Mouse (Mus musculus) heart, embryonic 16.5 days (tissue): ENCODE measurements around the gene Ticam1. TPM values are rescaled to one million over a fixed set of nuclear protein-coding genes. Genes with fewer than 3 reads are reported as not detected.

Source experiments
- ATAC-seq: fragments of 200-750 bp; cut with Nextera tagmentation; replicated peaks from 2 replicates; pipeline ENCODE4 v1.8.0; 2017; ENCODE audit warnings: moderate number of reproducible peaks; ENCODE audit not compliant: insufficient read depth, low FRiP score; ENCODE audit errors: extremely low read depth
- H3K27ac ChIP-seq: fragments of 300-500 bp; sonication (generic); 2 replicates; pipeline ENCODE4 v1.5.1; 2014; ENCODE audit warnings: mild to moderate bottlenecking, low read length, control low read depth, moderate library complexity
- H3K27me3 ChIP-seq: fragments of 300-500 bp; sonication (generic); 2 replicates; pipeline ENCODE4 v1.6.1; 2014; ENCODE audit warnings: low read length, mixed read lengths; ENCODE audit not compliant: control insufficient read depth, insufficient read depth
- H3K36me3 ChIP-seq: fragments of 300-500 bp; sonication (generic); 2 replicates; pipeline ENCODE4 v1.6.1; 2014; ENCODE audit not compliant: control insufficient read depth, insufficient read depth
- H3K4me1 ChIP-seq: fragments of 300-500 bp; sonication (generic); 2 replicates; pipeline ENCODE4 v1.6.1; 2014; ENCODE audit warnings: low read length, mixed read lengths; ENCODE audit not compliant: control insufficient read depth, insufficient read depth
- H3K4me2 ChIP-seq: fragments of 300-500 bp; sonication (generic); 2 replicates; pipeline ENCODE4 v1.6.1; 2014; ENCODE audit warnings: low read depth, mild to moderate bottlenecking, control low read depth, low read length
- H3K4me3 ChIP-seq: fragments of 300-500 bp; sonication (generic); 2 replicates; pipeline ENCODE4 v1.5.1; 2014; ENCODE audit warnings: mild to moderate bottlenecking, control low read depth, low read length
- H3K9ac ChIP-seq: fragments of 300-500 bp; sonication (generic); 2 replicates; pipeline ENCODE4 v1.6.1; 2014; ENCODE audit warnings: low read length, control low read depth
- H3K9me3 ChIP-seq: fragments of 300-500 bp; sonication (generic); replicated peaks from 2 replicates; pipeline ENCODE4 v1.6.1; 2016; ENCODE audit warnings: low read length; ENCODE audit not compliant: control insufficient read depth
- WGBS: fragments of 180-500 bp; shearing (Covaris S2); extraction: QIAGEN DNeasy Blood & Tissue Kit; methylation state at CpG from one replicate; pipeline ENCODE4 v1.1.7; 2014; 5-methylcytosine and 5-hydroxymethylcytosine counted together
- polyA plus RNA-seq: library from polyadenylated mRNA; unstranded; fragments of >200 nt; fragmentation: Nextera tagmentation; extraction: Ambion mirVana; gene quantifications from 2 replicates; pipeline ENCODE4 v1.2.1, GENCODE M21; 2015

Gene Ticam1
- polyA plus RNA-seq, 1 experiment from 2014 or later = 7.6 TPM

- Histone ChIP-seq H3K27me3 (no peaks in the 10 kb centered on the region), H3K27ac (peak overlapping the region; percentile 87), H3K4me1 (peaks cover 29% of the 10 kb centered on the region), H3K9me3 (no peaks in the 10 kb centered on the region), H3K4me3 (peak overlapping the region; percentile 79), H3K4me2 (peak overlapping the region; percentile 99), H3K9ac (peak overlapping the region; percentile 77), H3K36me3 (peaks cover 5% of the 10 kb centered on the region)
- peak; percentile 91 for ATAC-seq
- under 1% methylated on average over 67 of the region's 68 CpGs for WGBS
Observed at GRCm38 (mm10) chr17:56303847-56304586, 27.4 kb upstream of the Ticam1 start.

DNA sequence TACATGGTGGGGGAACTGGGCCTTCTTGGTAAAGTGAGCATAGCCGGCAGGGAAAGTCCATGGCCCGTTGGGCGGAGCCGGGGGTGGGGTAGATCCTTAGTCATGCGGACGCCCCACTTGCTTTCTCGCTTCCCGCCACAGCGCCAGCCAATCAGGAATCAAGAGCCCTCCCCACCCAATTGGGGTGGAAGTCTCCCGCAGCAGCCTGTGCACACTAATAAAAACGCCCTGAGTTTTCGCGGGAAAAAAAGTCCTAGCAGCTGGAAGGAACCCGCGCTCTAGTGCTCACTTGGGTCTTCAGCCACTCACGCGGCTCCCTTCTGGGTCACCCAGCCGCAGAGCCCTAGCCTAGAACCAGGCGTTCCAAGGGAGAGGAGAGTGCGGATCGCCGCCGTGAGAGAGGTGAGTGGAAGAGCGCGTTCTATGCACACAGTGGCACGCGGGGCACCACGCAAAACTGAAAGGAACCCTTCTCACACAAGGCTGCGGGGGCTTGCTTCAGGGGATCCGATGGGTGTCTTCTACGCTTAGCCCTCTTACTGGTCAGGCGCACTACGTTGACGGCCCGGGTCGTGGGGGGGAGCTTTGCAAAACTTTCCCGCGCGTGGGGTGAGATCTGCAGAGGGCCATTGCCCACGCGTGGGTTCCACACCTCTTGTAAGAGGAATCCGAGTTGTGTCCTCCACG, 26.7 kb upstream of the Ticam1 start, which contains the start of gene Uhrf1:
Gene Uhrf1 (plus strand): TSS at position 162 of the 687 bp plus-strand sequence.
- Histone ChIP-seq H3K9me3 (no peaks in the 10 kb centered on the region), H3K9ac (peak within 1 kb of the TSS; percentile 77), H3K36me3 (peaks cover 2% of the 10 kb centered on the region), H3K27ac (peak within 1 kb of the TSS; percentile 87), H3K4me1 (peaks cover 29% of the 10 kb centered on the region), H3K4me2 (peak within 1 kb of the TSS; percentile 99), H3K4me3 (peak within 1 kb of the TSS; percentile 79), H3K27me3 (no peaks in the 10 kb centered on the region)
- ATAC-seq = peak; percentile 81
- under 1% methylated on average over 43 of the region's 43 CpGs for WGBS

GRCm38 (mm10) chr17:56302363-56302996, 25.9 kb upstream of the Ticam1 start:
- Histone ChIP-seq H3K36me3 (peaks cover 2% of the 10 kb centered on the region), H3K9me3 (no peaks in the 10 kb centered on the region), H3K4me2 (peak overlapping the region; percentile 99), H3K4me3 (peak overlapping the region; percentile 79; the same call in 1 of the 2 replicates), H3K9ac (peak overlapping the region; percentile 77), H3K27ac (peak overlapping the region; percentile 87), H3K4me1 (peaks cover 29% of the 10 kb centered on the region), H3K27me3 (no peaks in the 10 kb centered on the region)
- whole genome bisulfite sequencing = 32% methylated on average over 13 of the region's 13 CpGs
- ATAC-seq = 0 out of 2 replicates have a peak, but pooled peaks have one; percentile 19

DNA sequence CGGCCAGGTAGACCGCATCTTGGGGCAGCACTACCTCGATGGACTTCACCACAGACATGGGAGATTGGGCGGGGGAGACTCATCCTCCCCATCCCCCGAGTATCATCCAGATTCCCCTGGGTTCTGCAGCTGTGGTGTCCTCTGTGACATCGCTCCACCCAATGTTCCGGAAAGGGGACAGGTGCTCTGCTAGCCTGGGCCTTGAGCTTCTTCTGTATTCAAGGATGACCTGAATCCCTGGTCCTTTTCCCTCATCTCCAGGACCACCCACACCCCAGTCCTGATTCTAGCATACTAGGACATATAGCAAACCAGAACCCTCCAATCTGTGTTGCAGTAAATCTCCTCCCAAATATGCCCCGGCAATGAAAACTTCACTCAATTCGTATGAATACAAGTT, 23.6 kb upstream of the Ticam1 start, which contains the start of gene Arrdc5:
Gene Arrdc5 (minus strand): TSS at position 101 of the 400 bp plus-strand sequence.
- no peak for ATAC-seq
- Histone ChIP-seq H3K4me3 (no peak within 1 kb of the TSS), H3K9me3 (no peaks in the 10 kb centered on the region), H3K9ac (no peak within 1 kb of the TSS), H3K27ac (no peak within 1 kb of the TSS), H3K4me1 (peaks cover 16% of the 10 kb centered on the region), H3K27me3 (no peaks in the 10 kb centered on the region), H3K36me3 (no peaks in the 10 kb centered on the region), H3K4me2 (no peak within 1 kb of the TSS)
- WGBS = 86% methylated on average over 9 of the region's 9 CpGs

- H3K36me3 ChIP-seq = no peaks in the 10 kb centered on the region
- 92% methylated on average over 1 of the region's 1 CpGs for WGBS
Observed at GRCm38 (mm10) chr17:56298238-56298637, 21.7 kb upstream of the Ticam1 start.

GRCm38 (mm10) chr17:56296201-56296600, 19.6 kb upstream of the Ticam1 start:
- Histone ChIP-seq H3K27ac (no peak overlapping the region), H3K9me3 (no peaks in the 10 kb centered on the region), H3K27me3 (no peaks in the 10 kb centered on the region), H3K36me3 (no peaks in the 10 kb centered on the region), H3K4me1 (peaks cover 4% of the 10 kb centered on the region), H3K9ac (no peak overlapping the region), H3K4me2 (no peak overlapping the region), H3K4me3 (no peak overlapping the region)
- ATAC-seq = no peak
- 33% methylated on average over 1 of the region's 1 CpGs for WGBS

More at GRCm38 (mm10) chr17:56298238-56298637, 21.7 kb upstream of the Ticam1 start:
- Histone ChIP-seq H3K9me3 (no peaks in the 10 kb centered on the region), H3K4me1 (peaks cover 9% of the 10 kb centered on the region), H3K27ac (no peak overlapping the region), H3K4me2 (no peak overlapping the region), H3K27me3 (no peaks in the 10 kb centered on the region), H3K9ac (no peak overlapping the region), H3K4me3 (no peak overlapping the region)
- ATAC-seq = no peak

DNA sequence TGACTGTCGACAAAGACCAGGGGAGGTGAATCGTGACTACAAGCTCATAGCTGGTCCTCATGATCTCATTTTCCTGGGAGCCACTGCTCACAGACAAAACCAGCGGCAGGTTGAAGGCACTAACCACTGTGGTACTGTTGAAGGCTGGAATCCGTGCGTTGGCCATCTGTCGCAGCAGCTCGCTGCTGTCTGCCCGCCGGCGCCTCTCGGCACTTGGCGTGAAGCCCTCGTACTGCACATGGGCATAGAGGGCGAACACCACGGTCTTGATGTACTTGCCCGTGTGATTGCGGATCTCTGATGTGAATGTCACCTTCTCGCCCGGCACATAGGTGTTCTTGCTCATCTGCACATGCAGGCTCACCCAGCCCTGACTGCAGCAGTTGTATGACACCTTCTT, 17.7 kb upstream of the Ticam1 start:
- no peak for ATAC-seq
- Histone ChIP-seq H3K9ac (no peak overlapping the region), H3K4me3 (no peak overlapping the region), H3K36me3 (no peaks in the 10 kb centered on the region), H3K4me2 (no peak overlapping the region), H3K27ac (peak overlapping the region; percentile 48; the same call in 1 of the 2 replicates), H3K27me3 (no peaks in the 10 kb centered on the region), H3K4me1 (peaks cover 8% of the 10 kb centered on the region), H3K9me3 (no peaks in the 10 kb centered on the region)
- WGBS = 87% methylated on average over 19 of the region's 19 CpGs

DNA sequence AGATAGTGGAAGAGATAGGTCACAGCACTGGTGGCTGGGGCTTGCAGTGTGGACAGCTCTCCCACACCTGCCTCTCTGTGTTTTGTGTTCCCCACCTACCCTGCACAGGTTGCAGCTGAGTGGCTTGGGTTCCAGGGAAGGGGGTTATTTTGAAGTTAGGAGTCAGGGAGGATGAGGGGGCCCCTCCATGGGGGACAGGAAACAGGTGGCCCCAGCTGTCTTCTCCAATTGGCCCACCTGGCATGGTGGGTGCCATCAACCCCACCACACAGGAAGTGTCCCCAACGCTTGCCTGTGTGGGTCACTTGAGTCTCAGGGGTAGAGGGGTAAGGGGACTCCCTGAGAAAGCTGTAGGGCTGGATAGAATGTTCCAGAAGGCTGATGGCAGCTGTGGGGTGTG, 16.7 kb upstream of the Ticam1 start:
- H3K36me3 ChIP-seq = no peaks in the 10 kb centered on the region
- H3K4me1 ChIP-seq = peaks cover 18% of the 10 kb centered on the region
- peak overlapping the region; percentile 48; the same call in 1 of the 2 replicates for H3K27ac ChIP-seq
- H3K4me3 ChIP-seq = no peak overlapping the region
- WGBS = 74% methylated on average over 1 of the region's 1 CpGs
- ATAC-seq = no peak
- no peak overlapping the region for H3K4me2 ChIP-seq
- no peaks in the 10 kb centered on the region for H3K27me3 ChIP-seq
- H3K9ac ChIP-seq = no peak overlapping the region
- no peaks in the 10 kb centered on the region for H3K9me3 ChIP-seq
